Mouse (Mus musculus): ENCODE measurements around the gene Fbxw4.

GRCm38 (mm10) chr19:45659301-45659737 lies 793 bp downstream of the Fbxw4 start:
- TF ChIP-seq CTCF (IDR thresholded peaks at IDR 0.05; ENCODE audit: borderline replicate concordance, insufficient read depth, low read depth, low read length), result no peak
- no peak for TF ChIP-seq POLR2A (IDR thresholded peaks at IDR 0.05; ENCODE audit: borderline replicate concordance, insufficient read depth, low read length)
